Mouse (Mus musculus) stomach, embryonic 14.5 days (tissue): ENCODE measurements at regions not wholly inside any gene's neighbourhood (a gene's known extent, or its start where the extent isn't known, plus 50 kb on each side); places are given as distances from the start of the nearest gene placed in this dataset.

Experiments
- ATAC-seq: fragments of 200-750 bp; cut with Nextera tagmentation; 2 replicates; pipeline ENCODE4 v1.8.0; 2017; ENCODE audit warnings: low read depth, moderate TSS enrichment; ENCODE audit not compliant: insufficient number of reproducible peaks, insufficient read depth, low FRiP score
- H3K27ac ChIP-seq: fragments of 300-500 bp; sonication (generic); 2 replicates; pipeline ENCODE4 v1.5.1; 2014; ENCODE audit warnings: mild to moderate bottlenecking, low read length, moderate library complexity, mixed read lengths
- H3K27me3 ChIP-seq: fragments of 300-500 bp; sonication (generic); 2 replicates; pipeline ENCODE4 v1.6.1; 2014; ENCODE audit warnings: low read length, control low read depth, mixed read lengths; ENCODE audit not compliant: control insufficient read depth, insufficient read depth
- H3K36me3 ChIP-seq: fragments of 300-500 bp; sonication (generic); 2 replicates; pipeline ENCODE4 v1.6.1; 2014; ENCODE audit warnings: mild to moderate bottlenecking, control low read depth, low read length, moderate library complexity, mixed read lengths; ENCODE audit not compliant: control insufficient read depth, insufficient read depth
- H3K4me1 ChIP-seq: fragments of 300-500 bp; sonication (generic); 2 replicates; pipeline ENCODE4 v1.6.1; 2014; ENCODE audit warnings: low read length, control low read depth, mixed read lengths; ENCODE audit not compliant: control insufficient read depth, insufficient read depth
- H3K4me2 ChIP-seq: fragments of 300-500 bp; sonication (generic); replicated peaks from 2 replicates; pipeline ENCODE4 v1.6.1; 2014; ENCODE audit warnings: low read depth, low read length, control low read depth
- H3K4me3 ChIP-seq: fragments of 300-500 bp; sonication (generic); 2 replicates; pipeline ENCODE4 v1.5.1; 2014; ENCODE audit warnings: low read depth, low read length, control low read depth
- H3K9ac ChIP-seq: fragments of 300-500 bp; sonication (generic); replicated peaks from 2 replicates; pipeline ENCODE4 v1.6.1; 2014; ENCODE audit warnings: low read depth, mild to moderate bottlenecking, control low read depth, low read length, moderate library complexity, mixed read lengths
- H3K9me3 ChIP-seq: fragments of 300-500 bp; sonication (generic); 2 replicates; pipeline ENCODE4 v1.6.1; 2016; ENCODE audit warnings: low read depth, low read length, control low read depth; ENCODE audit not compliant: control insufficient read depth
- WGBS: fragments of 180-500 bp; shearing (Covaris S2); extraction: QIAGEN DNeasy Blood & Tissue Kit; methylation state at CpG from one replicate; pipeline ENCODE4 v1.1.7; 2014; 5-methylcytosine and 5-hydroxymethylcytosine counted together

DNA sequence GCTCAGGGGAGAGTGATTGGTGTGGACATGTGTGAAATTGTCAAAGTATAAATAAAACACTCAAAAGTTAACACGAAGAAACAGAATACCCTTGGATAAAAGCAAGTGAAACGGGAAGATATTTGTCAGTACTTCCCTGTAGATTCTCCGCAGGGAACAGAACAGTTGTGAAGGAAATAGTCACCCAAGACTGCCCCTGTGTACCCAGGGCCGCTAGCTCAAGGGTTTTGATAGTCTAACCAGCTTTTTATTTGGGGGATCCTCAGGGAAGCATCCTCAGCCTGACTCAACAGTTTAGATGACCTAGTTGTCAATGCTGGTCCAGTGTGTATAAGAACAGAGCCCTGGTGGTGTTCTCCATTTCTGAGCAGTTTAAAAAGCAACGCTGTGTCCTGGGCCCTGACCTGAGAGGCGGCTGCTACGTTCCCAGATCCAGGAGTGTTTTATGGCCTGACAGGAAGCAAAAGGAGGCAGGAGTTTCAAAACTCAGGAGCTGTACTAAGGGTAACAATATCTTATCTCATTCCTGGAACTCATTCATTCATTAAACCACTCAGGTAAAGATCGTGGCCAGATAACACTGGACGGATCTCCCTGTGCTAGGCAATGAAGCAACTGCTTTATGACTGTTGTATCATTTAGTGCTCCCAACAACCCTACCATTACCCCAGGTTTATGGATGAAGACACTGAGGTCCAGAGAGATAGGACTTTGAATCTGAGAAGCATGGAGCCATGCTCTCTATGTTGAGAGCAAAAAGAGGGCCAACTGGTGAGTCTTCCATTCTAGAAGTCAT, 359.8 kb upstream of the Maf start:
- Histone ChIP-seq H3K27ac (no peak overlapping the region), H3K36me3 (no peaks in the 10 kb centered on the region), H3K4me1 (no peaks in the 10 kb centered on the region), H3K9ac (no peak overlapping the region), H3K27me3 (no peaks in the 10 kb centered on the region), H3K4me2 (no peak overlapping the region), H3K4me3 (no peak overlapping the region), H3K9me3 (no peaks in the 10 kb centered on the region)
- no peak for ATAC-seq
- 67% methylated on average over 9 of the region's 9 CpGs for WGBS

DNA sequence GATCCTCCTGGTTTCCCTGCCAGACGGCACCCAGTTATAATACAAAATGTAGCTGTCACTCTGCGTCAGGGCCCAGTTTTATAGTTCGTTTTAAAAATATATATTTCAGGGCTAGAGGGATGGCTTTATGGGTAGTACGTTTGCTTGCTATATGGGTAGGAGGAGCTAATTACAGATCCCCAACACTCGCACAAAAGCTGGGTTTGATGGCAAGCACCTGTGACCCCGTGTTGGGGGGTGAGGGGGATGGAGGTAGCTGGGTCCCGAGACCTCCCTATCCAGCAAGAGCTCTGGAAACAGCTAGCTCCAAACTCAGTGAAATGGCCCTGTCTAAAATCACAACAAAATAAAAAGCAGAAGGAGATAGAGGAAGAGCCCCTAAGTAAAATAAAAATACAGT, 358.3 kb upstream of the Maf start:
- no peaks in the 10 kb centered on the region for H3K4me1 ChIP-seq
- no peaks in the 10 kb centered on the region for H3K36me3 ChIP-seq
- WGBS = 88% methylated on average over 7 of the region's 7 CpGs
- H3K9ac ChIP-seq = no peak overlapping the region
- H3K27ac ChIP-seq = no peak overlapping the region
- no peaks in the 10 kb centered on the region for H3K9me3 ChIP-seq
- H3K4me2 ChIP-seq = no peak overlapping the region
- no peak overlapping the region for H3K4me3 ChIP-seq
- ATAC-seq = no peak
- H3K27me3 ChIP-seq = no peaks in the 10 kb centered on the region

DNA sequence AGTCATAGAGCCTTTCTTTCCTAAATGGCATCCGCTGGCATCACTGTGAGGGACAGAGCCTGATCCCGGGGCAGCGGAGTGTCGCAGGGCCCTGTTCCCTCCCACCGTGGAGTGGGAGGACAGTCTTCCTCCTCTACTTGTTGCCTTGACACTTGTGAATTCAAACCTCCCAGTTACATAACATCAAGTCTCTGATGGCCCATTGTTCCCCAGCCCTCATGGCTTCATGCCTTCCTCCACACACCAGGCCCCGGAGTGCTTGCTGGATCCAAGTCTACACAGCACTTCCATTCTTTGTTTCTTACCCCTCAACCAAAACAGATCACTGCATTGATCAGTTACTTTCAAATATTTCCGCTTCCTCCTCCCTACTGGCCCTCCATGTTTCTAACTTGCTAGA, 357.7 kb upstream of the Maf start:
- no peak for ATAC-seq
- Histone ChIP-seq H3K4me2 (no peak overlapping the region), H3K4me1 (no peaks in the 10 kb centered on the region), H3K27ac (no peak overlapping the region), H3K36me3 (no peaks in the 10 kb centered on the region), H3K9ac (no peak overlapping the region), H3K4me3 (no peak overlapping the region), H3K27me3 (no peaks in the 10 kb centered on the region), H3K9me3 (no peaks in the 10 kb centered on the region)
- WGBS = 84% methylated on average over 7 of the region's 7 CpGs

DNA sequence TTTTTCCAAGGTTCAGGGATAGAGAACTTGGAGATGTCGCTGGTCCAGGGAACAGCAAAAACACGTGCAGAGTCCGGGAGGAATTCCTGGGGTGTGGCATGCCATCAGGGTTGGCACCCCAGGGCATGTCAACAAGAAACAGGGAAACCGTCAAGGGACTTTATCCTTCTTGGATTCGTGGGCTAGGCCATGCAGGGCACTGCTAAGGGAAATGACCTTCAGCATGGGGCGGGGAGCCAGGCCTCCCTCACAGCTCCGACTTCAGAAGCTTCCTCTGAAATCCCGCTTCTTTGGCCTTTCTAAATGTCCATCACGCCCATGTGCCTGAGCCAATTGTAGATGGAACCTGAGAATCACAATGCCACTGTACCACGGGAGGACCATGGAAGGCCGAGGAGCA, 357.0 kb upstream of the Maf start:
- Histone ChIP-seq H3K36me3 (no peaks in the 10 kb centered on the region), H3K27ac (no peak overlapping the region), H3K9ac (no peak overlapping the region), H3K4me2 (no peak overlapping the region), H3K27me3 (no peaks in the 10 kb centered on the region), H3K4me1 (no peaks in the 10 kb centered on the region), H3K4me3 (no peak overlapping the region), H3K9me3 (no peaks in the 10 kb centered on the region)
- ATAC-seq = no peak
- 88% methylated on average over 11 of the region's 11 CpGs for WGBS

DNA sequence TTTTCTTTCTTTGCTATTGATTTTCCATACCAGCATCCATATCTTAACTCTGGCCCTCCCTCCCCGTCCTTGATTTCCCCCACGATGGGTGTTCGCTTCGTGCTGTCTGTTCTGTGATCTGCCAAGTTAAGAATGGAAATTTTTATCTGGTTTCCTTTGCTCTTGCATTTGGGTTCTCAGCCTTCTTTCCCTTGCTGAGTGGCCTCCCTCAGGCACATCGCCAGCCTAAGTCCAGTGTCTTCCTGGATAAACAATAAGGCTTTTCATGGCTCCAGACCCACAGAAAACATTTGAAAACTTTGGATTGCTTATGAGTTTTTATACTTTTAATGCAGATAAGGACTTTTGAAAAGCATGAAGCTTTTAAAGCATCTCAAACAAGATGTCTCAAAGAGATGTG, 355.9 kb upstream of the Maf start:
- ATAC-seq = no peak
- 82% methylated on average over 5 of the region's 5 CpGs for WGBS

DNA sequence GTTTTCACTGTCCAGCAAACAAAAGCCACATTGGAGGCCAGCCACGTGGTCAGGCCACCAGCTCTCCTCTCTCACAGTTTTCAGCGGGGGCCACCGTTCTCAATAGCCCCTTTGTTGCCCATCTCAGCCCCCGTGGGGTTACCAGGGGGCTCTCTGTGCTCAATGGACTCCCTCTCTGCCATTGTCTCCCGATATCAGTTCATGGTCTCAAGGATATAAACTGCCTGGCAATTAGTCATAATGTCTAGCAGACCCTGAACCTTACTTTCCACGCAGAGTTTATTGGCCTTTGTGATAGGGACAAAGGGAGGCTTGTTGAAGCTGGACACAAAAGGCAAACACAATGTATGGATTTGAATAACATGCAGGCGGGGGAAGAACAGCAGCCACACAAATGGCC, 345.9 kb upstream of the Maf start:
- no peaks in the 10 kb centered on the region for H3K4me1 ChIP-seq
- H3K36me3 ChIP-seq = no peaks in the 10 kb centered on the region
- no peaks in the 10 kb centered on the region for H3K27me3 ChIP-seq
- H3K9me3 ChIP-seq = no peaks in the 10 kb centered on the region
- no peak overlapping the region for H3K27ac ChIP-seq
- 48% methylated on average over 7 of the region's 7 CpGs for WGBS
- ATAC-seq = no peak
- no peak overlapping the region for H3K4me2 ChIP-seq
- no peak overlapping the region for H3K9ac ChIP-seq
- H3K4me3 ChIP-seq = no peak overlapping the region

More for the DNA sequence above, 355.9 kb upstream of the Maf start:
- Histone ChIP-seq H3K4me2 (no peak overlapping the region), H3K9me3 (no peaks in the 10 kb centered on the region), H3K27ac (no peak overlapping the region), H3K4me3 (no peak overlapping the region), H3K36me3 (no peaks in the 10 kb centered on the region), H3K9ac (no peak overlapping the region), H3K27me3 (no peaks in the 10 kb centered on the region), H3K4me1 (no peaks in the 10 kb centered on the region)

DNA sequence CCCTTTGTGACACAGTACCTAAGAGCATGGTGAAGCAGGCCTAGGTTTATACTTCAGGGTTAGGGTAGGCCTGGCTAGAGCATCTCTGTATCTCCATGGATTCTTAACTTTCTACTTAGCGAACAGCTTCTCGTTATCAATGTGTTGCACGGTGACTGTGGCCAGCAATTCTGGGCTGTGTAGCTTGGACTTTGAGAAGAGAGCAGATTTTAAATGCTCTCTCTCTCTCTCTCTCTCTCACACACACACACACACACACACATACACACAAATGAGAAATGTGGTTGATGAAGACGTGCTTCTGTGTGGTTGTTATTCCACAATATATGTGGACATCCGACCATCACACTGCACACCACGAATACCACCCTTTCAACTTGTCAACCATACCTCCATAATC, 345.4 kb upstream of the Maf start:
- Histone ChIP-seq H3K36me3 (no peaks in the 10 kb centered on the region), H3K4me1 (no peaks in the 10 kb centered on the region), H3K4me3 (no peak overlapping the region), H3K4me2 (no peak overlapping the region), H3K27me3 (no peaks in the 10 kb centered on the region), H3K9me3 (no peaks in the 10 kb centered on the region), H3K27ac (no peak overlapping the region), H3K9ac (no peak overlapping the region)
- 71% methylated on average over 6 of the region's 6 CpGs for WGBS
- no peak for ATAC-seq

DNA sequence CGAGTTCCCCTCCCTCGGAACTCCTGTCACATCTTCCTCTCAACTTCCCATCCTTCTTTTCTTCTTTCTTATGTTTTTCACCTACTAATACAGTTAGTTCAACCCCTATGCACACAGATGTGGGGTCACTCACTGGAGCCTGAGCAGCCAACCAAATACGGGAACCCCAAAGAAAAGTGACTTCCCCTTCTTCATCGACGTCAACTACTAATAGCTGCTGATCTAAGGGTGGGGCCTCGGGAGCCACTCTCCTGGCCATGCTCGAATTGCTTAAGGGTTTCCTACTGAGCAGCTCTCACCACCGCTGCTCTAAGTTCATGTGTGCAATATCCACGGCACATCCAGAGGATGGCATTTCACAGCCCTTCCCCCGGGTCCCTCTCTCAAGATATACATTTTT, 340.9 kb upstream of the Maf start:
- Histone ChIP-seq H3K4me1 (no peaks in the 10 kb centered on the region), H3K27me3 (no peaks in the 10 kb centered on the region), H3K9ac (no peak overlapping the region), H3K9me3 (no peaks in the 10 kb centered on the region), H3K36me3 (no peaks in the 10 kb centered on the region), H3K27ac (no peak overlapping the region), H3K4me2 (no peak overlapping the region), H3K4me3 (no peak overlapping the region)
- no peak for ATAC-seq
- WGBS = 84% methylated on average over 10 of the region's 10 CpGs

DNA sequence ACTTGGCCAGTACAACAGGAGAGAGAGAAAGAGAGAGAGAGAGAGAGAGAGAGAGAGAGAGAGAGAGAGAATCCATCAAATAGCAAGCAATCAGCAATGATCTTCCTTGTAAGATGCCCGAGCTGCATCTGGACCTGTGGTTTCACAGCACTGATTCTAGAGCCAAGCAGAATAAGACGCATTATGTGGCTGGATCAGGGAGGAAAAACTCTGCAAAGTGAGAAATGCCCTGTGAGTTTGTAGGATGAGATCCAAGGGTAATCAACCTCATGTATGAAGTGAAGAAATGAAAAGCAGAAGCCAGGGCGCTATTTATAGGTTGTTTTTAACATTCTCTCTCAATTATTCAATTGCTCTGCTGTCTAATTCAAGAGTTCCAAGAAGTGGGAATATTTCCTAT, 339.3 kb upstream of the Maf start:
- no peaks in the 10 kb centered on the region for H3K36me3 ChIP-seq
- no peak overlapping the region for H3K4me2 ChIP-seq
- ATAC-seq = no peak
- H3K9me3 ChIP-seq = no peaks in the 10 kb centered on the region
- H3K27me3 ChIP-seq = no peaks in the 10 kb centered on the region
- no peak overlapping the region for H3K4me3 ChIP-seq
- no peak overlapping the region for H3K9ac ChIP-seq
- 63% methylated on average over 3 of the region's 3 CpGs for WGBS
- H3K4me1 ChIP-seq = no peaks in the 10 kb centered on the region
- H3K27ac ChIP-seq = no peak overlapping the region
